Mouse (Mus musculus): Measurements from ENCODE around the gene Cd46.

- TF ChIP-seq POLR2A (IDR thresholded peaks at IDR 0.05; ENCODE audit: low read depth, low read length): no peak
- no peak for TF ChIP-seq CTCF (IDR thresholded peaks at IDR 0.05; ENCODE audit: borderline replicate concordance, insufficient read depth, low read length)
Observed at GRCm38 (mm10) chr1:194991654-194992053, 100.4 kb downstream of the Cd46 start.

All from embryonic fibroblast, embryonic 13.5 days (primary cell).